Mouse (Mus musculus) thymus, postnatal 36 days (tissue): ENCODE results near the gene Il34.

Source experiments
- DNase-seq, 2 experiments: peaks; one replicate each; pipeline ENCODE4 v3.0.0; 2022; ENCODE audit warnings: mixed read lengths in 2 of 2

Gene Il34

GRCm38 (mm10) chr8:110805669-110806068 lies at the start of gene Il34:
TSS of gene Il34 (minus strand) at chr8:110805924.
- DNase-seq = peak; percentile 72 to 87

DNA sequence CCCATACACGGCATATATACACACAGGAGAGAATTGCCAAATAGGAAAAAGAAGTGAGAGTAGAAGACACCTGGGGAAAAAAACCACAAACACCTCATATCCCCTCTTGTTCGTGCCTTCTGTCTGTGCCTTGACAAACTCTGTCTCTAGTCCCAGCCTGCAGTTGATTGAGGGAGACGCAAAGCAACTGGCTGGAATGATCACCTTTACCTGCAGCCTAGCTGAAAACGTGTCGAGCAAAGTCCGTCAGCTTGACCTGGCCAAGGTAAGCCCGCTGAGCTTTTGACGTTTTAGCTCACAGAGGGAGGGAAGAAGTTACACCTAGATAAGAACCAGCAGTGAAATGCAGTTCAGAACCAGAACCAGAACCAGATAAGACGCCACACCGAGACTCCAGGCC lies 45.5 kb upstream of the Il34 start:
- no peak for DNase-seq

GRCm38 (mm10) chr8:110847645-110848495 lies 42.1 kb upstream of the Il34 start:
- no peak for DNase-seq

DNA sequence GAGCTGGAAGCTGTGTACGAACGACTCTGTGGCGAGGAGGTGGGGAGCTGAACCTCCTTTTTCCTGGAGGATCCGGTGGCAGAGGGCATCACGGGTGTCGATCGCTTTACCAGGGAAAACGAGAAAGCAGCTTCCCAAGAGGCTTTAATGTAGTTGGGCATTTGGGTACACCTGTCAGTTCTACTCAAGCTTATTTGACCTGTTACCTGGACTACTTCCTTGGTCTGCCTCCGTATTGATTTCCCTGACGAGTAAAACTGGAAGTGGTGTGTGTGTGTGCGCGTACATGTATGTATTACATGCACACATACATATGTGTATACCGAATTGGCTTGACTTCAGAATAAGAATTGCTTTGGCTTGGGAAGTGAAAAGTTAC lies 41.4 kb upstream of the Il34 start:
- DNase-seq = no peak

- DNase-seq = peak; percentile 83 to 86
Measured at GRCm38 (mm10) chr8:110846405-110847170, 40.9 kb upstream of the Il34 start, which contains the start of the genes Cog4 and Sf3b3. TSS of gene Cog4 (plus strand) at chr8:110846600. TSS of gene Sf3b3 (minus strand) at chr8:110846787.

DNA sequence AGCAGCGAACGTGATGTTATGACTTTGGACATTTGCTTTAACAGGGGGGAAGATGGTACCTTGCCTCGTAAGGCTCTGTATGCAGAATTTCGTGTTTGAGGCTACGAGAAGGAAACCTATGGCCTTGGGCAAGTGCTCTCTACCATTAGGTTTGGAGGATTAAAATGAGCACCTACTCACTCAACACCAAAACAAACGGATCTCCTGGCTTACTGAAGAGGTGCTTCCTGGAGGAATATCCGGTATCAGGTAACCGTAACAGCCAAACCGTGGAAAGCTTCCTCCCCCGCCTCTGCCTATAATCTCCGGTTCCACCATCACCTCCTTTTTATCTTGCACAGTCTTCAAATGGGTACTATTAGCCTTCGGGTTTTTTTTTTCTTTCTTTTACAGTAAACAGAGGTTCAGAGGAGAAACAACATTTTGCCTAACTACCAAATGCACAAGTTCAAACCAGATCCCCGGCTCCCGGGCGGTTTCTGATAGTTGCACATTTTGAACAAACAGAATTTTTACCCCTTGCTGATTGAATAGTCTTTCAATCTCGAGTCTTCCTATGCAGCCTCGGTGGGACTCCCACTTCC lies 40.2 kb upstream of the Il34 start:
- peak; percentile 11 to 19 for DNase-seq

GRCm38 (mm10) chr8:110844941-110845340 lies 39.2 kb upstream of the Il34 start:
- no peak for DNase-seq

- DNase-seq = no peak
Measured at GRCm38 (mm10) chr8:110843207-110843606, 37.5 kb upstream of the Il34 start.

- no peak for DNase-seq
Measured at GRCm38 (mm10) chr8:110842012-110842574, 36.4 kb upstream of the Il34 start.

DNA sequence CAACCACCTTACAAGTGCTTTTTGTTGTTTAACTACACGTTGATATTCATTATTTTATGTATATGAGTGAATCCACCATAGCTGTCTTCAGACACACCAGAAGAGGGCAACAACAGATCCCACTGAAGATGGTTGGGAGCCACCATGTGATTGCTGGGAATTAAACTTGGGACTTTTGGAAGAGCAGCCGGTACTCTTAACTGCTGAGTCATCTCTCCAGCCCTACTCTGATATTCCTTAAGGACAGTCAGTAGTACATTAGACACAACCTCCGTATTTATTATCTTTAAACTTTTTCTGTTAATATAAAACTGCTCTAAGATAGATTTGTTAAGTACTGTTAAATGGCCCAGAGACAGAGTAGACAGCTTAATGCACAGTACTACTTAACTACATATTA lies 26.2 kb upstream of the Il34 start:
- DNase-seq = no peak

GRCm38 (mm10) chr8:110828511-110828910 lies 22.8 kb upstream of the Il34 start:
- DNase-seq = no peak

DNA sequence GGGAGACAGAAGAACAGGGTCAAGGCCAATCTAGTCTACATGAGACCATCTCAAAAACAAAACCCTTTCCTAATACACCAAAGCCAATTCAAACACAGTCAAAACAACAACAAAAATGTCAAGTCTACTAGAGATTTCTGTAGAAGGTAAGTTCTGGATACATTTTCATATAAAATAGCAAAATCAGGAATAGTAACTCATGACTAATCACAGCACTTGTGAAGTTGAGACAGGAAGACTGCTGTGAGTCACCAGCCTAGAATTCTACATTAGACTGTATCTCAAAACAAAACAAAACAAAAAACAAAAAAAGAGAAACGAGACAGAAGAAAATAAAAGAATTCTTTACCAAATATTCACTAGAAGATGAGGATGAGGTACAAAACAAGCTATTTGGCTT lies 19.1 kb upstream of the Il34 start:
- no peak for DNase-seq

GRCm38 (mm10) chr8:110821960-110822359 lies 16.2 kb upstream of the Il34 start:
- DNase-seq = no peak

GRCm38 (mm10) chr8:110820257-110820656 lies 14.5 kb upstream of the Il34 start:
- DNase-seq = no peak

DNA sequence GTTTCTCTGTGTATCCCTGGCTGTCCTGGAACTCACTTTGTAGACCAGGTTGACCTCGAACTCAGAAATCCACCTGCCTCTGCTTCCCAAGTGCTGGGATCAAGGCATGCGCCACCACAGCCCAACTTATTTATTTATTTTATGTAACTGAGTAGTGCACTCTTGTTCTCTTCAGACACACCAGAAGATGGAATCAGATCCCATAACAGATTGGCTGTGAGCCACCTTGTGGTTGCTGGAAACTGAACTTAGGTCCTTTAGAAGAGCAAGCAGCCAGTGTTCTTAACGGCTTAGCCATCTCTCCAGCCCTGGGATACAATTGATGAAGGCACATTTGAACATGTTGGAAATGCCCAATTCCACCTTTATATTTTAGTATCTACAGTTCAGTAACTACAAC lies 12.9 kb upstream of the Il34 start:
- no peak for DNase-seq

DNA sequence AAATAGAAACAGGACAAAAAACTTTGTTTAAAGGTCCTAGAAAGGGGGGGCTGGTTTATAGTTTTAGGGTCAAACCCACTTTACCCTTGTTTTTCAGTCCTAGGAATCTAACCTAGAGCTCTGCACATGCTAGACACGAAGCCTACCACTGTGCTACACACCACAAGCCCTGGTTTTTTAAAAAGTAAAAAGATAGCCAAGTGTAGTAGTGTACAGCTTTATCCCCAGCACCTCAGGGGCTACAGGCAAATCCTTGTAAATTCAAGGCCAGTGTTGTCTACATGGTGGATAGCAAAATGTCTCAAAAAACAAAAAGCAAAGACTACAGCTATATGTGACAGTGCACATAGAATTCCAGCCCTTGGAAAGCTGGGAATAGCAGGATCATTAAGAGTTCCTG lies 11.3 kb upstream of the Il34 start:
- DNase-seq = no peak

GRCm38 (mm10) chr8:110815308-110815707 lies 9.6 kb upstream of the Il34 start:
- no peak for DNase-seq

DNA sequence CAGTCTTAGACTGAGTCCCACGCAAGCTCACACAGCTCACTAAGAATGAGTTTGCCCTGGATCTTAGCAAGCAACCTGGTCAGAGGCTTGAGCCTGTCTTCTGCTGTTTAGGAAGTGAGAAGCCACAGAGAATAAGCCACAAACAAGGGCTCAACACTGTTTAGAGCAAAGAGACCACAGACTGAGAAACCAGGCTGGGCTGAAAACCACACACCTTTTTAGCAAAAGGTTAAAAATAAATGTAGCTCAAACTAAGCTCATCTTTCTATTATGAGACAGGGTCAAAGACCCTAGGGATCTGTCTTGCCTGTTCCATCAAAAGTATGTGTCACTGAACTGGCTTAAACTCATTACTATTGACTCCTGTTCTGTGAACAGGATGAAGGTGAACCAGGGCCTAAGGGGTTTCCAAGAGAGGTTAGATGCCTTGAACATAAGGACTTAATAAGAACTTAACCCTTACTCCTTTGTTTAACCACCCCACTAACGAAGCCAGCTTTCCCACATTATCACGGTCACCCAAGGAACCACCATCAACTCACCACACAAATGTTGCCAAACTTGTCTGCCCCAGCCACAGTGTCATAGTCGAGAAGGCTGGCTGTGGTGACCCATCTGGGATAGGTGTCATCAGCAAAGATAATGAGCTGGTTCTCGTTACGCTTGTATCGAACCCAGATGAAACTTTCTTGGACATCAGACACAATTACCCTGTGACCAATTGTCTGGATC lies 7.5 kb upstream of the Il34 start:
- DNase-seq = no peak

DNA sequence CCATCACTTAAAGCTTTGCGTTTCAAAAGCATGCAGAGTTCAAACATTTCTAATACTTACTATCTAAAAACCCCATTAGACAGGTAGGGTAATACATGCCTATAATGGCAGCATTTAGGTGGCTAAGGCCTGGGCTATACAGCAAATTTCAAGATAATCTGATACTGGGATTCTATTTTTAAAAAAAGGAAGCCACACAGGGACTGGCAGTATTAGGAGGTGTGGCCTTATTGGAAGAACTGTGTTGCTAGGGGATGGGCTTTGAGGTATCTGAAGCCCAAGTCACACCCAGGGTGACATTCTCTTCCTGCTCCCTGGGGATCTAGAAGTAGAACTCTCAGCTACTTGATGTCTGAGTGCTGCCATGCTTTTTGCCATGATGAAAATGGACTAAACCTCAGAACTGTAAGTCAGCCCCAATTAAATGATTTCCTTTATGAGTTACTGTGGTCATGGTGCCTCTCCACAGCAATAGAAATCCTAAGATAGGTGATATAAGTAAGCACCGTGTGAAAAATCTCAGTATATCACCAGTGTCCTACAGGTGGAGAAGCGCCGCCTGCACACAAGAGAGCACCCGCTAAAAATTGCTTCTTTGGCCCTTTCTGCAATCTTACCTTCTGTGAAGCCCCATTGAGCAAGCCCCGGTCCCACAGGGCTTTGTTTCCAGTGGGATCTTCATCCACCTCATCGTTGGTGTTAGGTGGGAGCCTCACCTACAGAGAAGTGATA lies 6.8 kb upstream of the Il34 start:
- DNase-seq = no peak

DNA sequence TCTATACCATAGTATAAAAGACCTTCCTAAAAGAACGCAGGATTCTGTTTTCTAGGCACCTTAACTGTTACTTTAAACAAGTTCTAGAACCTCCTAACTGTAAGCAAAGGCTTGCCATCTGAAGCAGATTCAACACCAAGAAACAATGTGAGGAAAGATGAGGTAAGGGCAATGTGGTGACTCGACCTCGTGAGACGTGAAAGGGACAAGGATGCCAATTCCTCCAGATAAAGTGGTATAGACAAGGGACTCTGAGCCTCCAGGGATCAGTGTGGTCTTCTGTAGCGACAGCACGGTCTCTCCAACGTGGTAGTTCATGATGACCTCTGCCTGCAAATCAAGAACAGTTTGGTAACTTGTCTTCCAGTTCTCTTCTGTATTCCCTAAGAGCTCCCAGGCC lies 6.1 kb upstream of the Il34 start:
- DNase-seq = no peak

GRCm38 (mm10) chr8:110811116-110811515 lies 5.4 kb upstream of the Il34 start:
- DNase-seq = no peak
